Mouse (Mus musculus): ENCODE measurements around the gene Cdh6. TPM values are rescaled to one million over a fixed set of nuclear protein-coding genes. Genes with fewer than 3 reads are reported as not detected.
A peak's percentile ranks its signal among the peaks of the same experiment; 100 is the strongest.

Cdh6 gene
- polyA plus RNA-seq (2014; fragmentation: Nextera tagmentation; extraction: Ambion mirVana), result 11.1 and 11.4 TPM in 2 replicates

DNA sequence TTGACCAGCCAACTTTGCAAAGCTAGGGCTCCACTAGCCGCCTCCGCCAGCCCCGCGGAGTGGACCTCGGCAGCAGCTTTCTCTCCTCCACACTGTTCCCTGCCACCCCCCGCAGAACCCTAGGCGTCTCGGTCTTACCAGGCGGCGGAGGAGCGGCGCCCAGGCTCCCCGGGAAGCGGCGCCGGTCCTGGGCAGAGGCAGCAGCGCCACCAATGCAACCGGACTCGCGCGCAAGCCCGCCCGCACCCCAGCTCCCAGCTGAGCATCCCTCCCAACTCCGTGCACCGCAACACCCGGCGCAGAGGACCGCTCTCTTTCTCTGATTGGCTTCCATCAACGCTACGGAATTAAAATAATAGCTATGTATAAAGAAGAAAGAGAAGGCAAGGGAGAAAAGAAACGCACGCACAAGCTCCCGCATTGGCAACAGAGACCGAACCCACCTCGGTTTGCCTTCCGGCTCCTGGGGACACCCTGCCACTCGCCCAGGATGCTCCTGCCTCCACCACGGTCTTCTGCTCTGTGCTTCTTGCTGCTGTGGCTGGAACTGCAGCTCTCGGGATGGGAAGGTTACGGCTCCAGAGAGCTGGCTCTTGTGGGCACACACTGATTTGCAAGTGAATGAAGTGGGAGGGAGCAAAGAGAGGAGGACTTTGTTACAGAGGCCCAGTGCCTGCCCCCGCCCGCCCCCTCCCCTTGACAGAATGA is at the start of gene Cdh6:
Cdh6 (minus strand) TSS at position 605 of the 708 bp plus-strand sequence.
- peak; percentile 90 for ATAC-seq (ENCODE audit: low FRiP score, low TSS enrichment)
- Histone ChIP-seq H3K9me3 (ENCODE audit: control insufficient read depth, low read length) (no peaks in the 10 kb centered on the region), H3K36me3 (ENCODE audit: control insufficient read depth, insufficient read depth, low read length) (no peaks in the 10 kb centered on the region), H3K4me1 (ENCODE audit: control insufficient read depth, insufficient read depth, low read length) (peaks cover 7% of the 10 kb centered on the region), H3K9ac (replicated peaks; ENCODE audit: low read length) (peak within 1 kb of the TSS; percentile 60), H3K4me3 (replicated peaks; ENCODE audit: low read depth, low read length) (peak within 1 kb of the TSS; percentile 63), H3K4me2 (ENCODE audit: low read length) (peak within 1 kb of the TSS; percentile 80), H3K27ac (replicated peaks; ENCODE audit: low read depth, low read length) (peak within 1 kb of the TSS; percentile 77), H3K27me3 (ENCODE audit: control insufficient read depth, insufficient read depth, low read length) (peaks cover 5% of the 10 kb centered on the region; the same call in 1 of the 2 replicates)
- WGBS, result under 1% methylated on average over 42 of the region's 42 CpGs
- DNase-seq, result peak; percentile 84

- Histone ChIP-seq H3K9ac (replicated peaks; ENCODE audit: low read length) (no peak overlapping the region), H3K27ac (replicated peaks; ENCODE audit: low read depth, low read length) (no peak overlapping the region), H3K27me3 (ENCODE audit: control insufficient read depth, insufficient read depth, low read length) (no peaks in the 10 kb centered on the region), H3K4me3 (replicated peaks; ENCODE audit: low read depth, low read length) (no peak overlapping the region), H3K36me3 (ENCODE audit: control insufficient read depth, insufficient read depth, low read length) (no peaks in the 10 kb centered on the region), H3K9me3 (ENCODE audit: control insufficient read depth, low read length) (no peaks in the 10 kb centered on the region), H3K4me1 (ENCODE audit: control insufficient read depth, insufficient read depth, low read length) (no peaks in the 10 kb centered on the region), H3K4me2 (ENCODE audit: low read length) (no peak overlapping the region)
- DNase-seq (no peak), ATAC-seq (ENCODE audit: low FRiP score, low TSS enrichment) (no peak)
- 28% methylated on average over 9 of the region's 9 CpGs for WGBS
Measured at GRCm38 (mm10) chr15:13219727-13220454, 46.4 kb upstream of the Cdh6 start.

DNA sequence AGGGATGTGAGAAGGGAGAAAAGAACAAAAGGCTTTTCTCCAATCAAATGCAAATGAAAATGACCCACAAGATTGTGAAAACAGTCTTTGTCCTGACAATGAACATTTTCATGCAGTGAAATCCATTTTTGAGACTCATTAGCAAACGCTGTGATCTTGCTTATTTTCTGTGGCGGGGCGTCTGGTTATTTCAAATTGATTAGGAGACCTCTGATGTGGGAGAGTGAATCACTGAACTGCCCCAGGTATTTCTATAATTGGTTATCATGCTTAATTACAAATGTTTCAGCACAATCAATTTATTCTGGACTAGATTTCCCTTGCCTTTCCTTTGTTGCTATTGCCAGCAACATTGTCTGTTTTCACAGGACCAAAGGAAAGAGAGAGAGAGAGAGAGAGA is 44.3 kb upstream of the Cdh6 start:
- WGBS, result 31% methylated on average over 3 of the region's 3 CpGs
- no peaks in the 10 kb centered on the region for H3K27me3 ChIP-seq (ENCODE audit: control insufficient read depth, insufficient read depth, low read length)

DNA sequence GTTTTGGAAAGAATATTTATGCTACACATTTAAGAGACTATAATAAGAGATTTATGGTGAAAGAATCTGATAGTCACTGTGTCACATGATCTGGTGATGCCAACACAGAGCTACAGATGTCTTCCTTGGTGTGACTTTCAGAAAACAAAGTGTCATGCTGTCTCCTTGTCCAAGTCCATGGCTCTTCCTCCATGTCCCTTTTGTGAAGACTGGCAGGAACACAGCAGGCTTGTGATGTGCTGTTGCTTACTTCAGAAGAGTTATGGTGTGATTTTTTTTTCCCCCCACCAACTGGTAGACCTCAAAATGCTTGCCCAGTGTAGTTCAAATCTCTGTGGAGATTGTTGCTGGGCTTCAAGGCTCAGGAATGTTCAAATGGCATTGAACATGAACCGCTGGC is 43.7 kb upstream of the Cdh6 start:
- H3K36me3 ChIP-seq (ENCODE audit: control insufficient read depth, insufficient read depth, low read length), result no peaks in the 10 kb centered on the region
- DNase-seq (no peak), ATAC-seq (ENCODE audit: low FRiP score, low TSS enrichment) (no peak)
- 36% methylated on average over 1 of the region's 1 CpGs for WGBS
- H3K27me3 ChIP-seq (ENCODE audit: control insufficient read depth, insufficient read depth, low read length), result no peaks in the 10 kb centered on the region
- H3K4me1 ChIP-seq (ENCODE audit: control insufficient read depth, insufficient read depth, low read length), result 0 out of 2 replicates have a peak, but pooled peaks cover under 1% of the 10 kb centered on the region
- no peak overlapping the region for H3K27ac ChIP-seq (replicated peaks; ENCODE audit: low read depth, low read length)
- no peak overlapping the region for H3K4me2 ChIP-seq (ENCODE audit: low read length)
- H3K9ac ChIP-seq (replicated peaks; ENCODE audit: low read length), result no peak overlapping the region
- H3K4me3 ChIP-seq (replicated peaks; ENCODE audit: low read depth, low read length), result no peak overlapping the region
- no peaks in the 10 kb centered on the region for H3K9me3 ChIP-seq (ENCODE audit: control insufficient read depth, low read length)

More for the DNA sequence above, 44.3 kb upstream of the Cdh6 start:
- Histone ChIP-seq H3K4me1 (ENCODE audit: control insufficient read depth, insufficient read depth, low read length) (no peaks in the 10 kb centered on the region), H3K9ac (replicated peaks; ENCODE audit: low read length) (no peak overlapping the region), H3K9me3 (ENCODE audit: control insufficient read depth, low read length) (no peaks in the 10 kb centered on the region), H3K4me2 (ENCODE audit: low read length) (no peak overlapping the region), H3K36me3 (ENCODE audit: control insufficient read depth, insufficient read depth, low read length) (no peaks in the 10 kb centered on the region), H3K4me3 (replicated peaks; ENCODE audit: low read depth, low read length) (no peak overlapping the region), H3K27ac (replicated peaks; ENCODE audit: low read depth, low read length) (no peak overlapping the region)
- ATAC-seq (ENCODE audit: low FRiP score, low TSS enrichment) (no peak), DNase-seq (peak; percentile 51)

DNA sequence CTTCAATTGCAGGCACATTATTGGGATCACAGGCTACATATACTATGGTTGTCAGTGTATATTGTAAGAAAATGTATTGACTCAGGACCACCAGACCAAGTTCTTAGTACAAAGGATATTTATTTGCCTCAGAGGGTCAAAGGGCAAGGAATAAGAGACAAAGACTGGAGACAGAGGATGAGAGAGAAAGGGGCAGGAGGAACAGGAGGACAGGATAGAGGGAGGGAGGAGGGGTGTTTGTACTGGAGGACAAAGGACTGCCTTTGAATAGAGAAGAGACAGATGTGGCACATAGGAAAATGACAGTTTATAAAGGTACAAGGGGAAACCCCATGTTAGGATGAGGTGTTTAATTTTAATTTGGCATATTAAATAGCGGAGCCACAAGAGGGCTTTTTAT is 39.5 kb upstream of the Cdh6 start:
- no peaks in the 10 kb centered on the region for H3K27me3 ChIP-seq (ENCODE audit: control insufficient read depth, insufficient read depth, low read length)
- 21% methylated on average over 1 of the region's 1 CpGs for WGBS
- H3K27ac ChIP-seq (replicated peaks; ENCODE audit: low read depth, low read length), result no peak overlapping the region
- no peaks in the 10 kb centered on the region for H3K36me3 ChIP-seq (ENCODE audit: control insufficient read depth, insufficient read depth, low read length)
- no peak for ATAC-seq (ENCODE audit: low FRiP score, low TSS enrichment)
- H3K9ac ChIP-seq (replicated peaks; ENCODE audit: low read length), result no peak overlapping the region
- no peaks in the 10 kb centered on the region for H3K9me3 ChIP-seq (ENCODE audit: control insufficient read depth, low read length)
- no peak overlapping the region for H3K4me2 ChIP-seq (ENCODE audit: low read length)
- H3K4me1 ChIP-seq (ENCODE audit: control insufficient read depth, insufficient read depth, low read length), result peaks cover 4% of the 10 kb centered on the region; the same call in 1 of the 2 replicates
- DNase-seq, result no peak
- H3K4me3 ChIP-seq (replicated peaks; ENCODE audit: low read depth, low read length), result no peak overlapping the region

GRCm38 (mm10) chr15:13212027-13212685 is 38.7 kb upstream of the Cdh6 start:
- no peaks in the 10 kb centered on the region for H3K27me3 ChIP-seq (ENCODE audit: control insufficient read depth, insufficient read depth, low read length)
- no peak overlapping the region for H3K4me3 ChIP-seq (replicated peaks; ENCODE audit: low read depth, low read length)
- DNase-seq (peak; percentile 27), ATAC-seq (ENCODE audit: low FRiP score, low TSS enrichment) (no peak)
- H3K4me2 ChIP-seq (ENCODE audit: low read length), result no peak overlapping the region
- no peak overlapping the region for H3K27ac ChIP-seq (replicated peaks; ENCODE audit: low read depth, low read length)
- H3K36me3 ChIP-seq (ENCODE audit: control insufficient read depth, insufficient read depth, low read length), result no peaks in the 10 kb centered on the region
- no peaks in the 10 kb centered on the region for H3K9me3 ChIP-seq (ENCODE audit: control insufficient read depth, low read length)
- no peak overlapping the region for H3K9ac ChIP-seq (replicated peaks; ENCODE audit: low read length)
- WGBS, result 4% methylated on average over 4 of the region's 4 CpGs
- H3K4me1 ChIP-seq (ENCODE audit: control insufficient read depth, insufficient read depth, low read length), result peaks cover 4% of the 10 kb centered on the region; the same call in 1 of the 2 replicates

DNA sequence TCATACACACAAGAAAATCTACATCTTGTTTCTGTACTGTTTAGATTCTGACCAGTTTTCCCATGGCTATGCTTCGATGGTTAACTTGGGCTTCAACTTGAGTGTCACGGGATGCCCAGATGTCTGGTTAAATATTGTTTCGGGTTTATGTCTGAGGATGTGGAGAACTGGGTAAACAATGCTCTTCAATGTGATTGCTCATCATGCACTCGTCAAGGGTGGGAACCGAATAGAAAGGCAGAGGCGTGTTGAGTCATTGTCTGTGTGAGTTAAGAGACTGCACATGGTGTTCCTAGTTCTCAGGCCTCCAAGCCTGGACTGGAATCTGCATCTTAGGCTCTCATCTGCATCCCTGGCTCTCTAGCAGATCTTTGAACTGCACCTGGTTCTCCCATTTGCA is 36.7 kb upstream of the Cdh6 start:
- DNase-seq (no peak), ATAC-seq (ENCODE audit: low FRiP score, low TSS enrichment) (no peak)
- Histone ChIP-seq H3K27me3 (ENCODE audit: control insufficient read depth, insufficient read depth, low read length) (no peaks in the 10 kb centered on the region), H3K27ac (replicated peaks; ENCODE audit: low read depth, low read length) (no peak overlapping the region), H3K36me3 (ENCODE audit: control insufficient read depth, insufficient read depth, low read length) (no peaks in the 10 kb centered on the region), H3K9me3 (ENCODE audit: control insufficient read depth, low read length) (no peaks in the 10 kb centered on the region), H3K4me3 (replicated peaks; ENCODE audit: low read depth, low read length) (no peak overlapping the region), H3K4me1 (ENCODE audit: control insufficient read depth, insufficient read depth, low read length) (peaks cover 4% of the 10 kb centered on the region; the same call in 1 of the 2 replicates), H3K4me2 (ENCODE audit: low read length) (no peak overlapping the region), H3K9ac (replicated peaks; ENCODE audit: low read length) (no peak overlapping the region)
- WGBS, result 90% methylated on average over 6 of the region's 6 CpGs

DNA sequence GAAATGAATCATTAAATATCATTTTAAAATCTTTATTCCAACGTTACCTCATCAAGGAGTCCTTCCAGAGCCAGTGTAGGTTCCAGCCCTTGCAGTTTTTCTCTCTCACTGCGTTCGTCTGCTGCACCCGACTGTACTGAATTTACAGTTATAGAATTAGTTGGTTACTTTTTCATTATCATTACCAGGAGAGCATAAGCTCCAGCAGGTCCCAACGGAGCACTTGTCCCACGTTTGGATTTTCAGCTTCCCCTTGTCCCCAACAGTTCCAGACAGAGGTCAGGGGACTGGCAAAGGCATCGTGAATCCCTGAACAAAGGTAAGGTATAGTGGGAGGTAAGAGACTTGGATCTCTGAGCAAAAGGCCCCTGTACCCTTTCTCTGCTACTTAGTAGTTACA is 35.2 kb upstream of the Cdh6 start:
- Histone ChIP-seq H3K4me2 (ENCODE audit: low read length) (no peak overlapping the region), H3K9ac (replicated peaks; ENCODE audit: low read length) (no peak overlapping the region), H3K27ac (replicated peaks; ENCODE audit: low read depth, low read length) (no peak overlapping the region), H3K27me3 (ENCODE audit: control insufficient read depth, insufficient read depth, low read length) (no peaks in the 10 kb centered on the region), H3K4me1 (ENCODE audit: control insufficient read depth, insufficient read depth, low read length) (peaks cover 4% of the 10 kb centered on the region; the same call in 1 of the 2 replicates), H3K36me3 (ENCODE audit: control insufficient read depth, insufficient read depth, low read length) (no peaks in the 10 kb centered on the region), H3K4me3 (replicated peaks; ENCODE audit: low read depth, low read length) (no peak overlapping the region), H3K9me3 (ENCODE audit: control insufficient read depth, low read length) (no peaks in the 10 kb centered on the region)
- DNase-seq, result no peak
- 84% methylated on average over 7 of the region's 7 CpGs for WGBS
- ATAC-seq (ENCODE audit: low FRiP score, low TSS enrichment), result no peak

Data from midbrain, embryonic 14.5 days (tissue).